ENCODE assay signal across 10 mouse cellular contexts in the genomic region with DNA sequence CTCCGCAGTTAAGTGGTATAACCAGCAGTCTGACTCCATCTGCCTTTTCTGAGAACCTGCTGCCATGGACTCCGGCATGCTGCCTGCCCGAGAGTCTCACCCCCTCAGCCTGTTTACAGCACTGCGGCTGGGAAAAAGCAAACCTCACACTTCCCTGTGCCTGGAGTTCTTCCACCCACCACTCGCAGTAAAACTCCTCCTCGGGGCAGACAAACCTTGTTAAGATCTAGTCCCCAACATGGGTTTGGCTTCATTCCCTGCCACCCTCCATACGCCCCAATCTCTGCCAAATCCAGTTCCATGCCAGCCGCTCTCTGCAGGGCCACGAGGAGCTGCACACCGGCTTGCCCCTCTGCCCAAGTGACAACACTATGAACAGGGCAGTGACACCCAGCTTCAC. TPM values are rescaled to one million over a fixed set of nuclear protein-coding genes. Genes with fewer than 3 reads are reported as not detected.
DNase-seq lines count a peak whose midpoint lies in the region; ATAC-seq lines count a peak whose summit lies in the region.
"Had no signal": no experiment of that assay in that cellular context is flagged by ENCODE, and none has a peak within 500 bp of the region (broad histone marks: within the 10 kb centered on the region; RNA-seq: fewer than 3 reads in every experiment).

No protein-coding gene starts in this region.

- H3K4me3 ChIP-seq in limb, embryonic 12.5 days (replicated peaks), result no peak overlapping the region
- no peak overlapping the region for H3K4me3 ChIP-seq in limb, embryonic 10.5 days

- H3K4me1 ChIP-seq in limb, embryonic 12.5 days (replicated peaks), result peaks cover 24% of the 10 kb centered on the region
- H3K4me1 ChIP-seq in limb, embryonic 10.5 days, result peaks cover 20% of the 10 kb centered on the region

- no peak for DNase-seq in limb, embryonic 10.5 days (ENCODE audit: low spot score)
- DNase-seq in cerebellum, postnatal 10 days, result peak; percentile 80 to 82
- DNase-seq in layer of hippocampus, postnatal 36 days, result peak; percentile 20 to 23
- peak; percentile 42 for DNase-seq in right cerebral cortex, postnatal 25 days
- DNase-seq in urinary bladder, postnatal 10 days (ENCODE audit: low spot score), result no peak
- DNase-seq in embryo, embryonic 11 days, result no peak
- no peak for DNase-seq in thymus, postnatal 36 days
- DNase-seq: heart, postnatal 36 days had no signal

- ATAC-seq in limb, embryonic 12.5 days (ENCODE audit: insufficient number of reproducible peaks, insufficient read depth, low FRiP score, low TSS enrichment, low read depth), result no peak

- peaks cover 13% of the 10 kb centered on the region; the same call in 1 of the 2 replicates for H3K36me3 ChIP-seq in limb, embryonic 12.5 days
- H3K36me3 ChIP-seq in limb, embryonic 10.5 days, result peaks cover 13% of the 10 kb centered on the region

- H3K27ac ChIP-seq in limb, embryonic 12.5 days, result peak overlapping the region; percentile 18; the same call in 1 of the 2 replicates
- no peak overlapping the region for H3K27ac ChIP-seq in limb, embryonic 10.5 days

- no peaks in the 10 kb centered on the region for H3K27me3 ChIP-seq in limb, embryonic 12.5 days
- no peaks in the 10 kb centered on the region for H3K27me3 ChIP-seq in limb, embryonic 10.5 days (ENCODE audit: low read depth, poor library complexity, severe bottlenecking)

- no peak overlapping the region for H3K9ac ChIP-seq in limb, embryonic 12.5 days (replicated peaks)

- WGBS in limb, embryonic 12.5 days, result 42% methylated on average over 10 of the region's 10 CpGs
- WGBS in limb, embryonic 10.5 days, result 55% methylated on average over 10 of the region's 10 CpGs

- H3K9me3 ChIP-seq in limb, embryonic 12.5 days, result peaks cover 8% of the 10 kb centered on the region; the same call in 1 of the 2 replicates
- no peaks in the 10 kb centered on the region for H3K9me3 ChIP-seq in limb, embryonic 10.5 days (replicated peaks)

- no peak overlapping the region for H3K4me2 ChIP-seq in limb, embryonic 12.5 days

RNA-seq across cellular contexts. Expression of a gene that starts 12.9 kb away (rescaled TPM):
- 28.7 and 29.3 TPM in 2 replicates for polyA plus RNA-seq in limb, embryonic 12.5 days (2016; fragmentation: Nextera tagmentation; extraction: Ambion mirVana)
- polyA plus RNA-seq in limb, embryonic 10.5 days (2016; fragmentation: Nextera tagmentation; extraction: Ambion mirVana), result 19.4 and 22.0 TPM in 2 replicates
- 10 to 100 TPM in 1 of 2 experiments, 1 to 10 TPM in 1; 8.1 to 10.1 TPM for total RNA-seq in layer of hippocampus, postnatal 36 days (2021)

RNA-seq across cellular contexts. Expression of a gene that starts 59.3 kb away (rescaled TPM):
- polyA plus RNA-seq in limb, embryonic 12.5 days (2016; fragmentation: Nextera tagmentation; extraction: Ambion mirVana), result 0.15 TPM in 1 of 2 replicates, not detected in the other
- polyA plus RNA-seq in limb, embryonic 10.5 days (2016; fragmentation: Nextera tagmentation; extraction: Ambion mirVana), result 0.10 TPM in 1 of 2 replicates, not detected in the other
- total RNA-seq in layer of hippocampus, postnatal 36 days (2021), result under 1 TPM in 1 of 2 experiments, not detected in 1; 0.33 TPM
- polyA plus RNA-seq: limb, embryonic 11.5 days had no signal

Comparison
In these comparisons a context has a peak if more than half of its experiments do, and no peak if none do; other contexts are left out.
1. DNase-seq: peak in cerebellum, postnatal 10 days (2 of 2), layer of hippocampus, postnatal 36 days (2 of 2) and right cerebral cortex, postnatal 25 days (single experiment); none in limb, embryonic 10.5 days (single experiment), urinary bladder, postnatal 10 days (single experiment), embryo, embryonic 11 days (single experiment) and thymus, postnatal 36 days (0 of 2).